Comparison of ENCODE assay signal across 18 mouse cellular contexts in the genomic region with DNA sequence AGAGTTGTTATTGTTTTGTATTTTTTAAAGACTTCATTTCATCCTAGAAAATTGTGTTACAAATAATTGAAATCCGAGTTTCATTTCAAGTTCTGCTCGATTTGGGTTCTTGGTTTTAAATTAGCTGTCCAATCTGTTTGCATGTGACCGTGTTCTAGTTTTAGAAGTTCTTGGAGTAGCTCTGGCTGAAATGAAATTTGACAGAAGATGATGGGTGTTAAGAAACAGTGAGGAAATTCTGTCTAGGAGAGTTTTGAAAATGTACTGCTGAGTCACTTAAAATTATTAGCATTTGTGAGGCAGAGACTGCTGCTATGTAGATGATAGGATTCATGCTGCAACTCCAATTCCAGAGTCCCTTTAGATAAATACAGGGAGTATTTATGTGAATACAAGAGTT. TPM values are rescaled to one million over a fixed set of nuclear protein-coding genes. Genes with fewer than 3 reads are reported as not detected.
"Had no signal": no experiment of that assay in that cellular context is flagged by ENCODE, and none has a peak within 500 bp of the region (broad histone marks: within the 10 kb centered on the region; RNA-seq: fewer than 3 reads in every experiment).

No protein-coding gene starts in this region.

- H3K4me1 ChIP-seq: midbrain, embryonic 10.5 days; midbrain, embryonic 12.5 days; neural tube, embryonic 12.5 days; stomach, embryonic 15.5 days had no signal

- H3K27ac ChIP-seq: midbrain, embryonic 10.5 days; midbrain, embryonic 12.5 days; neural tube, embryonic 12.5 days; stomach, embryonic 15.5 days; stomach, postnatal 0 days had no signal

- H3K9me3 ChIP-seq: midbrain, embryonic 10.5 days; midbrain, embryonic 12.5 days; neural tube, embryonic 12.5 days; stomach, embryonic 15.5 days had no signal

- H3K4me3 ChIP-seq: midbrain, embryonic 10.5 days; midbrain, embryonic 12.5 days; neural tube, embryonic 12.5 days; stomach, embryonic 15.5 days had no signal

- H3K27me3 ChIP-seq: midbrain, embryonic 12.5 days; neural tube, embryonic 12.5 days; stomach, embryonic 15.5 days had no signal

- H3K4me2 ChIP-seq: lung, embryonic 14.5 days; midbrain, embryonic 12.5 days; neural tube, embryonic 12.5 days; stomach, embryonic 15.5 days had no signal

- DNase-seq: lung, adult 18-20 months; lung, embryonic 14.5 days; lung, postnatal 10 days; lung, postnatal 4 days; midbrain, embryonic 14.5 days; right cerebral cortex, postnatal 25 days; thymus, adult 18-20 months; thymus, postnatal 14 days; thymus, postnatal 36 days had no signal

- H3K9ac ChIP-seq: lung, embryonic 14.5 days; midbrain, embryonic 12.5 days; neural tube, embryonic 12.5 days; stomach, embryonic 15.5 days had no signal

RNA-seq across cellular contexts. Expression of a gene that starts 46.5 kb away (rescaled TPM):
- total RNA-seq: megakaryocyte, adult 5-6 weeks; megakaryocyte-erythroid progenitor cell, adult 5-6 weeks; monocyte, adult 5-6 weeks; neutrophil, adult 5-6 weeks had no signal
